Mouse (Mus musculus): ENCODE measurements at regions not wholly inside any gene's neighbourhood (a gene's known extent, or its start where the extent isn't known, plus 50 kb on each side); places are given as distances from the start of the nearest gene placed in this dataset.

GRCm38 (mm10) chr6:66197990-66198389 is 245.6 kb downstream of the 4930544G11Rik start:
- H3K4me3 ChIP-seq (replicated peaks; ENCODE audit: low read length) = no peak overlapping the region
- no peaks in the 10 kb centered on the region for H3K36me3 ChIP-seq (ENCODE audit: insufficient read depth, low read length)
- no peaks in the 10 kb centered on the region for H3K4me1 ChIP-seq (replicated peaks; ENCODE audit: low read depth, low read length)
- no peaks in the 10 kb centered on the region for H3K27me3 ChIP-seq (ENCODE audit: insufficient read depth, low read length)
- peaks cover 33% of the 10 kb centered on the region for H3K9me3 ChIP-seq (ENCODE audit: low read length)
- TF ChIP-seq POU5F1 (IDR thresholded peaks at IDR 0.05; ENCODE audit: borderline replicate concordance, low read length) (no peak), NANOG (IDR thresholded peaks at IDR 0.05; ENCODE audit: borderline replicate concordance, low read length) (no peak), CTCF (conservative IDR thresholded peaks at IDR 0.05; ENCODE audit: low read length) (no peak)

DNA sequence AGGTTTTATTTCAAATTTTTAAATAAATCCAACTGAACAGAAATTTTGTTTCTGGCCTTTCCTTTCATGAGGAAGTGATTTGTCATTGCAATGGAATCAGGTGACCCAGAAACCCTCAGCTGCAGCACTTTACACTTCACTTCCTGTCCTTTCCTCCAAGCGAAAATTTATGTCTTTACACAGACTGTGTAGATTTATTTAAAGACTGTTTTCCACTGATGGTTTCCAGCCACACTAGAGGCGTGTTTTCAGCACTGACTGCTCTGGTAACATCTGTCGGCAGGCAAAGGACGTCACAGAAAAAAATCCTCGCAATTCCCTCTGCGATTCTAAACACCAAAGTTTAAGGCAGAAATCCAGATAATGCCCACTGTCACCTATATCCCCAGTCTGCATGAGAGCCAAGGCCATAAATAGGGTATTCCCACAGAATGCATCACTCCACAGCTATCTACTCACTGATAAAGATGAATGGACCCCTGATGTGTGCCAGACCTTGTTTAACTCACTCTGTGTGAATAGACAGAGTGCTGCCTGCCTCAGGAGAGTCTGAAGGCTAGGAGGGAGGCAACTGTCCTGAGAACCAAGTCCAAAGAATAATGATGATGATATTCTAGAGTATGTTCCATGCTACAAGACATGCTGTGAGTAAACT is 247.9 kb downstream of the 4930544G11Rik start:
- Histone ChIP-seq H3K9me3 (ENCODE audit: low read length) (peaks cover 23% of the 10 kb centered on the region), H3K36me3 (ENCODE audit: insufficient read depth, low read length) (no peaks in the 10 kb centered on the region)
- TF ChIP-seq CTCF (conservative IDR thresholded peaks at IDR 0.05; ENCODE audit: low read length) (no peak), NANOG (IDR thresholded peaks at IDR 0.05; ENCODE audit: borderline replicate concordance, low read length) (no peak), POU5F1 (IDR thresholded peaks at IDR 0.05; ENCODE audit: borderline replicate concordance, low read length) (no peak)

GRCm38 (mm10) chr6:66206197-66206925 is 254.0 kb downstream of the 4930544G11Rik start:
- Histone ChIP-seq H3K36me3 (ENCODE audit: insufficient read depth, low read length) (no peaks in the 10 kb centered on the region), H3K27me3 (ENCODE audit: insufficient read depth, low read length) (no peaks in the 10 kb centered on the region), H3K4me3 (replicated peaks; ENCODE audit: low read length) (no peak overlapping the region), H3K4me1 (replicated peaks; ENCODE audit: low read depth, low read length) (no peaks in the 10 kb centered on the region), H3K9me3 (ENCODE audit: low read length) (peaks cover 3% of the 10 kb centered on the region; the same call in 1 of the 2 replicates)
- TF ChIP-seq CTCF (conservative IDR thresholded peaks at IDR 0.05; ENCODE audit: low read length) = no peak
- TF ChIP-seq POU5F1 (IDR thresholded peaks at IDR 0.05; ENCODE audit: borderline replicate concordance, low read length) = no peak
- TF ChIP-seq NANOG (IDR thresholded peaks at IDR 0.05; ENCODE audit: borderline replicate concordance, low read length) = no peak

More for the DNA sequence above, 247.9 kb downstream of the 4930544G11Rik start:
- Histone ChIP-seq H3K27me3 (ENCODE audit: insufficient read depth, low read length) (no peaks in the 10 kb centered on the region), H3K4me3 (replicated peaks; ENCODE audit: low read length) (no peak overlapping the region), H3K4me1 (replicated peaks; ENCODE audit: low read depth, low read length) (no peaks in the 10 kb centered on the region)

DNA sequence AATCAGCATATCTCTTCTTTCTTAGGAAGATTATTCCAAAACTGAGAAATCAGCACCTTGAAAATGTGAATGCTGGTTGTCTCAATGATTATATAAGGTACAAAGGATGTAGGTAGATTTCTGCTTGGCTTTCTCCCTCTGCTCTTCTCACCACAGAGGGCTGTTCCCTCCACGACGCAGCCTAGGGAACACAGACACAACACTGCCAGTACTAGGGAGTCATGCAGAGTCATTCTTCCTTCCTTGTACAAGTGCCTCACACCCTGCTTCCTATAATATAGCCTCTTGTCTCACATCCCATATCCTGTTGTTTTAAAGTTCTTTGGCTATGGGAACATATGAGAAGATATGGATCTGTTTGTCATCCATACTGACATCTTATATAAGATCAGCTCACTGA is 265.1 kb downstream of the 4930544G11Rik start:
- Histone ChIP-seq H3K4me1 (replicated peaks; ENCODE audit: low read depth, low read length) (no peaks in the 10 kb centered on the region), H3K27me3 (ENCODE audit: insufficient read depth, low read length) (no peaks in the 10 kb centered on the region), H3K36me3 (ENCODE audit: insufficient read depth, low read length) (no peaks in the 10 kb centered on the region), H3K9me3 (ENCODE audit: low read length) (no peaks in the 10 kb centered on the region), H3K4me3 (replicated peaks; ENCODE audit: low read length) (no peak overlapping the region)
- TF ChIP-seq CTCF (conservative IDR thresholded peaks at IDR 0.05; ENCODE audit: low read length) (no peak), POU5F1 (IDR thresholded peaks at IDR 0.05; ENCODE audit: borderline replicate concordance, low read length) (no peak), NANOG (IDR thresholded peaks at IDR 0.05; ENCODE audit: borderline replicate concordance, low read length) (no peak)

GRCm38 (mm10) chr6:66224164-66224903 is 271.9 kb downstream of the 4930544G11Rik start:
- H3K36me3 ChIP-seq (ENCODE audit: insufficient read depth, low read length) = no peaks in the 10 kb centered on the region
- H3K4me1 ChIP-seq (replicated peaks; ENCODE audit: low read depth, low read length) = no peaks in the 10 kb centered on the region
- no peaks in the 10 kb centered on the region for H3K27me3 ChIP-seq (ENCODE audit: insufficient read depth, low read length)
- TF ChIP-seq NANOG (IDR thresholded peaks at IDR 0.05; ENCODE audit: borderline replicate concordance, low read length) (no peak), CTCF (conservative IDR thresholded peaks at IDR 0.05; ENCODE audit: low read length) (no peak), POU5F1 (IDR thresholded peaks at IDR 0.05; ENCODE audit: borderline replicate concordance, low read length) (no peak)
- no peaks in the 10 kb centered on the region for H3K9me3 ChIP-seq (ENCODE audit: low read length)
- no peak overlapping the region for H3K4me3 ChIP-seq (replicated peaks; ENCODE audit: low read length)

GRCm38 (mm10) chr6:66236368-66236767 is 284.0 kb downstream of the 4930544G11Rik start:
- Histone ChIP-seq H3K4me1 (replicated peaks; ENCODE audit: low read depth, low read length) (no peaks in the 10 kb centered on the region), H3K36me3 (ENCODE audit: insufficient read depth, low read length) (no peaks in the 10 kb centered on the region), H3K9me3 (ENCODE audit: low read length) (peaks cover 16% of the 10 kb centered on the region), H3K27me3 (ENCODE audit: insufficient read depth, low read length) (no peaks in the 10 kb centered on the region), H3K4me3 (replicated peaks; ENCODE audit: low read length) (no peak overlapping the region)
- TF ChIP-seq CTCF (conservative IDR thresholded peaks at IDR 0.05; ENCODE audit: low read length) = no peak
- TF ChIP-seq NANOG (IDR thresholded peaks at IDR 0.05; ENCODE audit: borderline replicate concordance, low read length) = no peak
- no peak for TF ChIP-seq POU5F1 (IDR thresholded peaks at IDR 0.05; ENCODE audit: borderline replicate concordance, low read length)

- H3K36me3 ChIP-seq (ENCODE audit: insufficient read depth, low read length) = no peaks in the 10 kb centered on the region
- no peaks in the 10 kb centered on the region for H3K4me1 ChIP-seq (replicated peaks; ENCODE audit: low read depth, low read length)
- no peaks in the 10 kb centered on the region for H3K27me3 ChIP-seq (ENCODE audit: insufficient read depth, low read length)
- TF ChIP-seq CTCF (conservative IDR thresholded peaks at IDR 0.05; ENCODE audit: low read length) (no peak), NANOG (IDR thresholded peaks at IDR 0.05; ENCODE audit: borderline replicate concordance, low read length) (no peak), POU5F1 (IDR thresholded peaks at IDR 0.05; ENCODE audit: borderline replicate concordance, low read length) (no peak)
- peaks cover 42% of the 10 kb centered on the region for H3K9me3 ChIP-seq (ENCODE audit: low read length)
- no peak overlapping the region for H3K4me3 ChIP-seq (replicated peaks; ENCODE audit: low read length)
These were observed 279.8 kb upstream of the Mad2l1 start for GRCm38 (mm10) chr6:66255378-66255777.

GRCm38 (mm10) chr6:66263429-66263828 is 271.8 kb upstream of the Mad2l1 start:
- no peaks in the 10 kb centered on the region for H3K27me3 ChIP-seq (ENCODE audit: insufficient read depth, low read length)
- no peak overlapping the region for H3K4me3 ChIP-seq (replicated peaks; ENCODE audit: low read length)
- no peak for TF ChIP-seq POU5F1 (IDR thresholded peaks at IDR 0.05; ENCODE audit: borderline replicate concordance, low read length)
- TF ChIP-seq CTCF (conservative IDR thresholded peaks at IDR 0.05; ENCODE audit: low read length) = no peak
- TF ChIP-seq NANOG (IDR thresholded peaks at IDR 0.05; ENCODE audit: borderline replicate concordance, low read length) = no peak
- H3K4me1 ChIP-seq (replicated peaks; ENCODE audit: low read depth, low read length) = no peaks in the 10 kb centered on the region
- no peaks in the 10 kb centered on the region for H3K36me3 ChIP-seq (ENCODE audit: insufficient read depth, low read length)
- H3K9me3 ChIP-seq (ENCODE audit: low read length) = peaks cover 4% of the 10 kb centered on the region

Measured in E14TG2a.4 (cell line).